Mouse (Mus musculus): ENCODE results near the gene Gsdmc3.
"Not testable (repeated sequence)": the region's sequence is repeated elsewhere in the genome, so short reads cannot be mapped to it uniquely, and the experiment has no call there.

GRCm38 (mm10) chr15:63919728-63920127 is 41.4 kb upstream of the Gsdmc3 start:
- TF ChIP-seq POLR2A (IDR thresholded peaks at IDR 0.05; ENCODE audit: extremely low read depth, insufficient read depth, low read length); CTCF (IDR thresholded peaks at IDR 0.05; ENCODE audit: low read depth, low read length): not testable (repeated sequence)

Measured in liver, adult 2 months (tissue).